In the genomic region with DNA sequence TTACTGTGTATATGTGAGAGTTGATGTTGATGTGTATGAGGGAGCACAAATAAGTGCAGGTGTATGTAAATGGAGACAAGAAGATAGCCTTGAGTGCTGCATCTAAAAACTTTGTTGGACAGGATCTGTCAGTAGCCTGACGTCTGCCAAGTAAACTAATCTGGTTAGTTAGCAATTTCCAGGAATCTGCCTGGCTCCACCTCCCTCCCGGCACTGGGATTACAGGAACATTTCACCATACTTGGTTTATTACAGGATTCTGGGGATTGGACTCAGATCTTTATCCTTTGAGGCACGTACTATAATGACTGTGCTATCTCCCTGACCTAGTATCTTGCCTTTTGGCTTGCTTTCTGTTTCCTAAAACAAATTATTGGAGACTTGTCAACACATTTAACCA, we compare ENCODE assay signal across 19 mouse cellular contexts. TPM values are rescaled to one million over a fixed set of nuclear protein-coding genes. Genes with fewer than 3 reads are reported as not detected.
"Had no signal": no experiment of that assay in that cellular context is flagged by ENCODE, and none has a peak within 500 bp of the region (broad histone marks: within the 10 kb centered on the region; RNA-seq: fewer than 3 reads in every experiment).

No protein-coding gene starts in this region.

- H3K36me3 ChIP-seq: intestine, embryonic 15.5 days; limb, embryonic 12.5 days; limb, embryonic 15.5 days; liver, embryonic 13.5 days had no signal

- H3K9me3 ChIP-seq: intestine, embryonic 15.5 days; limb, embryonic 12.5 days; limb, embryonic 15.5 days; liver, embryonic 13.5 days had no signal

- H3K27ac ChIP-seq: intestine, embryonic 15.5 days; limb, embryonic 12.5 days; limb, embryonic 15.5 days; liver, embryonic 13.5 days had no signal

- DNase-seq: left cerebral cortex, postnatal 4 days; liver, embryonic 13.5 days; lung, adult 2 months; lung, postnatal 14 days; lung, postnatal 4 days; midbrain, embryonic 14.5 days; thymus, adult 18-20 months; thymus, postnatal 36 days had no signal

- H3K4me2 ChIP-seq: intestine, embryonic 15.5 days; limb, embryonic 12.5 days; limb, embryonic 15.5 days; liver, embryonic 13.5 days; midbrain, embryonic 11.5 days had no signal

- H3K4me3 ChIP-seq: intestine, embryonic 15.5 days; limb, embryonic 12.5 days; limb, embryonic 15.5 days; liver, embryonic 13.5 days had no signal

- H3K4me1 ChIP-seq: intestine, embryonic 15.5 days; limb, embryonic 12.5 days; limb, embryonic 15.5 days; liver, embryonic 13.5 days had no signal

- ATAC-seq: intestine, embryonic 15.5 days had no signal

- H3K27me3 ChIP-seq: intestine, embryonic 15.5 days; limb, embryonic 12.5 days; limb, embryonic 15.5 days; liver, embryonic 13.5 days had no signal

- H3K9ac ChIP-seq: intestine, embryonic 15.5 days; limb, embryonic 12.5 days; limb, embryonic 15.5 days; liver, embryonic 13.5 days had no signal

RNA-seq across cellular contexts. Expression of gene Slc13a1, which starts 40.0 kb away (rescaled TPM):
- total RNA-seq: megakaryocyte progenitor cell, adult 5-6 weeks; megakaryocyte-erythroid progenitor cell, adult 5-6 weeks; midbrain, postnatal 0 days had no signal
- polyA plus RNA-seq: limb, embryonic 12.5 days; liver, embryonic 13.5 days; lung, adult 2 months; lung, embryonic 16.5 days; neural tube, embryonic 11.5 days; testis, adult 2 months; urinary bladder, adult 2 months had no signal
